Mouse (Mus musculus) thymus, postnatal 36 days (tissue): ENCODE data around the gene Kcnk15.
A peak's percentile ranks its signal among the peaks of the same experiment; 100 is the strongest.

ENCODE experiments used
- DNase-seq, 2 experiments: peaks; one replicate each; pipeline ENCODE4 v3.0.0; 2022; ENCODE audit warnings: mixed read lengths in 2 of 2

Gene Kcnk15

GRCm38 (mm10) chr2:163876830-163877498 lies 23.5 kb downstream of the Kcnk15 start:
- DNase-seq: no peak

- no peak for DNase-seq
These were observed 27.4 kb downstream of the Kcnk15 start for GRCm38 (mm10) chr2:163880891-163881290.

GRCm38 (mm10) chr2:163882859-163883652 lies 29.6 kb downstream of the Kcnk15 start:
- no peak for DNase-seq

GRCm38 (mm10) chr2:163889411-163889810 lies 36.0 kb downstream of the Kcnk15 start:
- DNase-seq: peak; percentile 7 to 14

GRCm38 (mm10) chr2:163890586-163890985 lies 37.1 kb downstream of the Kcnk15 start:
- DNase-seq: no peak

- no peak for DNase-seq
These were observed 37.8 kb downstream of the Kcnk15 start for GRCm38 (mm10) chr2:163891271-163891670.

GRCm38 (mm10) chr2:163893446-163894370 lies 40.3 kb downstream of the Kcnk15 start:
- no peak for DNase-seq

GRCm38 (mm10) chr2:163895156-163895555 lies 41.7 kb downstream of the Kcnk15 start:
- no peak for DNase-seq

GRCm38 (mm10) chr2:163897026-163897425 lies 43.6 kb downstream of the Kcnk15 start:
- DNase-seq: no peak

- no peak for DNase-seq
These were observed 44.6 kb downstream of the Kcnk15 start for GRCm38 (mm10) chr2:163897988-163898535.

- no peak for DNase-seq
These were observed 46.5 kb downstream of the Kcnk15 start for GRCm38 (mm10) chr2:163899910-163900411.

- DNase-seq: no peak
These were observed 47.6 kb downstream of the Kcnk15 start for GRCm38 (mm10) chr2:163901043-163901442.

- no peak for DNase-seq
These were observed 49.0 kb downstream of the Kcnk15 start for GRCm38 (mm10) chr2:163902448-163902847.

- DNase-seq: no peak
These were observed 50.0 kb downstream of the Kcnk15 start for GRCm38 (mm10) chr2:163903461-163903860.

- DNase-seq: no peak
These were observed 50.9 kb downstream of the Kcnk15 start for GRCm38 (mm10) chr2:163904323-163904722.

GRCm38 (mm10) chr2:163907131-163907530 lies 53.7 kb downstream of the Kcnk15 start:
- no peak for DNase-seq
